Mouse (Mus musculus) right cerebral cortex, postnatal 36 days (tissue): ENCODE results near the gene Rfx6.

Source experiments
- DNase-seq, 2 experiments: peaks; one replicate each; pipeline ENCODE4 v3.0.0; 2022; ENCODE audit warnings: low spot score in 2 of 2, mixed read lengths in 1 of 2

The Rfx6 gene

DNA sequence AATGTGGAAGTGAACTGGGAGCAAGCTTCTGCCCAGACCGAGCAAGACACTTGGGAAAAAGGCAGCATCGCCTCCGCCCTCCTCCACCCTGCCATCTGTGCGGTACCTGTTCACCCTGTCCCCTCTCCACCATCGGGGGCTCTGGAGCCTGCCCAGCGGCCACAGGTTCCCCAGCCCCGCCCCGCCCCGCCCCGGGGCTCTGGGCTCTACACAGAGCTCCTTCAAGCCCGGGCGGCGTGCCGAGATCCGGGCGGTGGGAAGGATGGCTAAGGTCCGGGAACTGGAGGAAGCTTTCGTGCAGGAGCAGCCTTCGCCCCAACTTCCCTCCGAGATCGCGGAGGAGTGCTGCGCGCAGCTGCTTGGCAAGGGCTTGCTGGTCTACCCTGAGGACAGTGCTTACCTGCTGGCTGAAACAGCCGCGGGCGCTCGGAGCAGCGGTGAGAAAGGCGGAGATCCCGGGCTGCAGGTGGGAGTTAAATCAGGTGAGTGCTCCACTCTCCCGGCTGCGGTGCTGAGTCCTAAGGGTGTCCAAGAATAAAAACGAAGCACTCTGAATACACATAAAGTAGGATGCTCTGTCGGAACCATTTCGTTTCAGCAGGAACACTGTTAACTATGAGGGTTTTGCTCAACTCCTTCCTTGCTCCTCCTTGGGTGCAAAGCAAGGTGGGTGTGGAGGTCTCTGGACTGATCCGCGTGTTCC is at the start of gene Rfx6:
Gene Rfx6 (plus strand): TSS at position 209 of the 703 bp plus-strand sequence.
- DNase-seq = peak in 1 of 2 experiments; percentile 1

DNA sequence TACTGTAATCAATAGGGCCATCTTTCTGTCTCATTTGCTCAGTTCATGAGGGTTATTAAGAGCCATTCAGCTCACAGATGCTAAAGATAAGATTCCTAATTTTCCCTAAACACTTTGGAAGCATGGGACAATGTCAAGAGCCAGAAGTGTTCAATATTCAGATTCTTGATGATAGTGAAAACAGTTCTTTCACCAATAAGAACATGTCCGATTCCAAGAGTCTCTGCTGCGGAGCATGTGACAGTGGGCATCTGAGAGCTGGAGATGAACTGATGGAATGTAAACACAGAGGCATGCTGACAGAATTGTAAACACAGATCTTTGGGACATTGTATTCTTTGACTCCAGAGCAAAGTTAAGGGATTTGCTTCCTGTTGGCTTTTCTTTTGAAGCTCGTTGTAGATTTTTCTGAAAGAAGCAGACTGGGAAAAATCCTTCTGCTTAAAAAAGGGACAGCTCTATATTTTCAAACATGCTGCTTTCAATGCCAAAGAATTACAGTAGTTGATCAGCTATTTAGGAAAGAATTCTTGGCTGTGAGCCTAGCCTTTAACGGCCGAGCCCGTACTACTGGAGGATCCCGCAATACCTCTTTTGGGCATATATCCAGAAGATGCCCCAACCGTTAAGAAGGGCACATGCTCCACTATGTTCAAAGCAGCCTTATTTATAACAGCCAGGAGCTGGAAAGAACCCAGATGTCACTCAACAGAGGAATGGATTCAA is 46.0 kb upstream of the Rfx6 start, which contains the start of gene Gprc6a:
Gene Gprc6a (minus strand): TSS at position 51 of the 726 bp plus-strand sequence.
- no peak for DNase-seq

DNA sequence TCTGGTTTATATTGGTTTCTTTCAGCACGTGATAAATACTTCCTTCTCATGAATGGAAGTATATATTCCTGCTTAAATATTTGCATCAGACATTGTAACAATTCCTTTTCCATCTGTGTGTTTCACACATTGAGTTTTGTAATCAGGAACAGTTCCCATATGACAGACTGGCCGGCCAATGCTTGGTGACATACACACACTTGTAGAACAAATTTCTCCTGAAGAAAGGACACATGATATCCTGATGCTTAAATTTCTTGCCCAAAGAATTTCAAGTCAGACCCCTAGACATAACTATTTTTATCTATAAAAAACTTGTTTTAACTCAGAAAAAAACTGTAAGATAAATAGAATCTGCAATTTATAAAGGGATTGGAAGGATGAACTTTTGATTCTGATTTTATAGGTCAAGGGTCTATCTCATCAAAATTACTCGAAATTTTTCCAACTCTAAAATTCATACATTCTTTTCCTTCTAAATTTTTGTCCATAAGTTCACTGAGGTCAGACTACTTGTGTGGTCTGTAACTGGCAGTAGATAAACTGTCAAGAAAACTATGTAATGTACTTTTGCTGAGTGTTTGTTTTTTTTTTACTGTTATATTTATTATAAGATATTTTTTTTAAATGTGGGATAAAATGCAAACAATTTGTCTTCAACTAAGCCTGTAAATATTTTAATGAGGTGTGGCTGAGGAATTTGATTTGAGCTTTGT is 27.9 kb upstream of the Rfx6 start:
- DNase-seq = no peak

DNA sequence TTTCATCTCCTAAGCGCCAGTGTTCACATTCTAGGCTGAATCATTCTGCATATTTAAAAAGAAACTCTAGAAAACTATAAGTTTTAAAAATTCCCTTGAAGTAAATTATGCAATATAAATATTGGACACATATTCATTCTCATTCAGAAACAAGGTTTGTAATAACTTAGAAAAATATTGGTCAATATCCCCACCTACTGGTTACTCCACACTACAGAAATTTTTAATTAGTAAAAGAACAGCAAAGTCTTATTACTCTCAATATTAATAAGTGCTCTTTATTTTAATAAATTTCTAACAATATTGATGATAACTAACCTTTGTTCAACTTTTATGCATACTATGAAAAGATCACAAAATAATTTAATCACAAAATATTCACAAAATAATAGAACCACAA is 20.2 kb upstream of the Rfx6 start:
- no peak for DNase-seq

DNA sequence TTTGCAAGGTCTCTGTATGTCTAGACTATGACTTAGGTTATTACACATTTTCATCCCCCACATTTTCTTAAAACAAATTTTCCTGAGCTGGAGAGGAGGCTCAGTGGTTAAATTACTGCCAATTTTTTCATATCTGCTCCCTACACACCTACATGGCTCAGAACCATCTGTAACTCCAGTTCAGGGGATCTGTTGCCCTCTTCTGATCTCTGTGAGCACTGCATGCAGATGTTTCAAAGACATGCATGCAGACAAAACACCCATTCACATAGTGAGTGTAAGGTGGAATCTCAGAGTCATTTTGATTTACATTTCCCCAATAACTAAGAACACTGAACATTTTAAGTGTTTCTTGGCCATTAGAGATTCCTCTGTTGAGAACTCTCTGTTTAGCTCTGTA is 8.2 kb upstream of the Rfx6 start:
- DNase-seq = no peak

GRCm38 (mm10) chr10:51671583-51671982 is 6.0 kb upstream of the Rfx6 start:
- DNase-seq = no peak

GRCm38 (mm10) chr10:51672082-51672779 is 5.3 kb upstream of the Rfx6 start:
- DNase-seq = no peak

DNA sequence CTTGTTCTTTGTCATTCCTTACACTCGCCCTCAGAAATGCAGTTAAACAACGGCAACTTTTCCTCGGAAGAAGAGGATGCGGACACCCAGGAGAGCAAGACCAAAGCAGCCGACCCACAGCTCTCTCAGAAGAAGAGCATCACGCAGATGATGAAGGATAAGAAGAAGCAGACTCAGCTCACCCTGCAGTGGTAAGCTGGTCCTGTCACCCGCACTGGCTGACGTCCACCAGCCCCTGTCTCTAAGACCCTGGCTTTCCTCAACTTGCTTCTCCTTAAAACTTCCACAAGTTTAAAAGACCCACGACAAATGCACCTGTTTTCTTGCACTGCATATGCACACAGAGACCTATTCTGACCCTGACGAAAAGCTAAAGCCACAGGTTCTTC is 689 bp downstream of the Rfx6 start:
- DNase-seq = no peak

DNA sequence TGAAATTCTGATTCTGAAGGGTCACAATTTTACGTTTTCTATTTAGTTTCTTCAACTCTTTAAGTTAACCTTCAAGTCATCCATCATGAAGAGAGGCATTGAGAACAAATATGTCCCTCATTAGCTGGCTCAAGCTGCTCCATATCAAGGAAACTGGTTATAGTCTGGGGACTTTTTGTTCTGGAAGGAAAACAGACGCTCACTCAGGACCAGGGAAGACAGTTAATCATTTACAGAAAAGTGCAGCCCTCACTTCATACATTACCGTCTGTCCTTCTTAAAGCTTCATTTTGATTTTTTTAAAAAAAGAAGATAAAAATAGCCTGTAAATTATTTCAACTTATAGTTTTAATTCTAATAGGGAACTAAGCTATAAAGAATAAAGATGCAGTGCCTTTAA is 43.3 kb downstream of the Rfx6 start:
- DNase-seq = no peak

GRCm38 (mm10) chr10:51761436-51761835 is 83.9 kb downstream of the Rfx6 start:
- DNase-seq = no peak

- no peak for DNase-seq
These were observed 85.7 kb downstream of the Rfx6 start for GRCm38 (mm10) chr10:51763241-51763640.

DNA sequence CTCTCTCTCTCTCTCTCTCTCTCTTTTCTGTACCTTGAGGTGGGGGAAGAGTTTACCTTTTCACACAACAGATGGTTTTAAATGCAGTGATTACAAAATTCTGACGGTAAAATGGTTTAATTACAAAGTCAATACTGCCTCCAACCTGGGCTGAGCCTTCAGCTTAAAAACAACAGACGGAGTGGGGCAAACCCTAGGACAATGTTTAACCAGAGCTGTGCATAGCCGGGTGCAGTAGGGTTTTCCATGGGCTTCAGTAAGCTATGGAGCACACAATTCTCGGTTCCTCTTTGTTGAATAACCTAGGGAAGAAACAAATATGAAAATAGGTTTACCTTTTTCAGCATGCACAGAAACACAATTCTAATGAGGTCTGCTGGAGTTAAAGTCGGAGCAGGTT is 90.9 kb downstream of the Rfx6 start:
- no peak for DNase-seq

DNA sequence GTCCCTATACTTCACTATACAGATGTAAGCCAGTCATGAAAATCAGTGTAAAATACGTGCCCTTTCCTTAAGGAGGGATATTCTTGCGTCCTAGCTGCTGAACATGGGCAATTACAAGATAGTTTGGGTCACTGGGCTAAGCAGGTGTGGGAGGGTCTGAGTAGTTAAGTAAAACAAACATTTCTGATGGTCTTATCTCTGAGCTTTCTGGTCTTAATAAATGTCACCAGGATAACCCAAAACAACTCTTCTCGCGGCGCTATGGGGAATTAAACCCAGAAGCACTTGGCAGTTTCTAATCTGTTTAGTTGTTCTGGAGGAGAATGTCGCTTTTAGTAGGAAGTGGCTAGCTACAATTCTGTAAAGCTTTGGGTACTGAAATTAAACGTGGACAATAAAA is 91.7 kb downstream of the Rfx6 start:
- no peak for DNase-seq

- no peak for DNase-seq
These were observed 102.1 kb downstream of the Rfx6 start for GRCm38 (mm10) chr10:51779648-51780047.
